Mouse (Mus musculus): ENCODE measurements at regions not wholly inside any gene's neighbourhood (a gene's known extent, or its start where the extent isn't known, plus 50 kb on each side); places are given as distances from the start of the nearest gene placed in this dataset.

GRCm38 (mm10) chr13:45218251-45218650 is 139.8 kb downstream of the Gm9817 start:
- no peak for DNase-seq

- DNase-seq = no peak
Observed at GRCm38 (mm10) chr13:45219671-45220070, 141.2 kb downstream of the Gm9817 start.

- no peak for DNase-seq
Observed at GRCm38 (mm10) chr13:45230804-45231203, 152.3 kb downstream of the Gm9817 start.

GRCm38 (mm10) chr13:45235236-45235635 is 154.3 kb upstream of the Mylip start:
- no peak for DNase-seq

- no peak for DNase-seq
Observed at GRCm38 (mm10) chr13:45238258-45238657, 151.3 kb upstream of the Mylip start.

GRCm38 (mm10) chr13:45239153-45239552 is 150.4 kb upstream of the Mylip start:
- DNase-seq = no peak

GRCm38 (mm10) chr13:45240009-45240653 is 149.4 kb upstream of the Mylip start:
- no peak for DNase-seq

GRCm38 (mm10) chr13:45242261-45242660 is 147.3 kb upstream of the Mylip start:
- no peak for DNase-seq

GRCm38 (mm10) chr13:45242750-45243149 is 146.8 kb upstream of the Mylip start:
- no peak for DNase-seq

- no peak for DNase-seq
Observed at GRCm38 (mm10) chr13:45245651-45246050, 143.9 kb upstream of the Mylip start.

GRCm38 (mm10) chr13:45246341-45246740 is 143.2 kb upstream of the Mylip start:
- DNase-seq = no peak

GRCm38 (mm10) chr13:45250028-45250427 is 139.5 kb upstream of the Mylip start:
- no peak for DNase-seq

- DNase-seq = no peak
Observed at GRCm38 (mm10) chr13:45251068-45251467, 138.5 kb upstream of the Mylip start.

- DNase-seq = no peak
Observed at GRCm38 (mm10) chr13:45252126-45252525, 137.4 kb upstream of the Mylip start.

GRCm38 (mm10) chr13:45253221-45253620 is 136.3 kb upstream of the Mylip start:
- no peak for DNase-seq

GRCm38 (mm10) chr13:45255277-45255676 is 134.3 kb upstream of the Mylip start:
- no peak for DNase-seq

- DNase-seq = no peak
Observed at GRCm38 (mm10) chr13:45262011-45262410, 127.5 kb upstream of the Mylip start.

GRCm38 (mm10) chr13:45266287-45267064 is 123.1 kb upstream of the Mylip start:
- no peak for DNase-seq

- DNase-seq = no peak
Observed at GRCm38 (mm10) chr13:45267446-45267845, 122.1 kb upstream of the Mylip start.

- no peak for DNase-seq
Observed at GRCm38 (mm10) chr13:45267906-45268305, 121.6 kb upstream of the Mylip start.

GRCm38 (mm10) chr13:45274261-45274884 is 115.2 kb upstream of the Mylip start:
- DNase-seq = no peak

- DNase-seq = no peak
Observed at GRCm38 (mm10) chr13:45275391-45275790, 114.2 kb upstream of the Mylip start.

- DNase-seq = no peak
Observed at GRCm38 (mm10) chr13:45277842-45278416, 111.6 kb upstream of the Mylip start.

GRCm38 (mm10) chr13:45281106-45281505 is 108.4 kb upstream of the Mylip start:
- no peak for DNase-seq

Measured in cerebellum, adult 11 months (tissue).